31 mouse cellular contexts compared by ENCODE assay signal in genomic region chr7:45992470-45992869, GRCm38 (mm10). TPM values are rescaled to one million over a fixed set of nuclear protein-coding genes. Genes with fewer than 3 reads are reported as not detected.
DNase-seq lines count a peak whose midpoint lies in the region; ATAC-seq and TF ChIP-seq lines count a peak whose summit lies in the region.
"Had no signal": no experiment of that assay in that cellular context is flagged by ENCODE, and none has a peak within 500 bp of the region (broad histone marks: within the 10 kb centered on the region; RNA-seq: fewer than 3 reads in every experiment).

No protein-coding gene starts in this region.

- TF ChIP-seq CTCF in liver, postnatal 0 days (IDR thresholded peaks at IDR 0.05; ENCODE audit: low read depth): no peak
- TF ChIP-seq CTCF in hindbrain, postnatal 0 days (IDR thresholded peaks at IDR 0.05; ENCODE audit: low read depth): no peak

- H3K9me3 ChIP-seq in liver, postnatal 0 days (ENCODE audit: low read length): no peaks in the 10 kb centered on the region
- H3K9me3 ChIP-seq in liver, embryonic 11.5 days (ENCODE audit: control insufficient read depth, low read length): no peaks in the 10 kb centered on the region
- H3K9me3 ChIP-seq in hindbrain, postnatal 0 days (ENCODE audit: low read length): no peaks in the 10 kb centered on the region
- H3K9me3 ChIP-seq: embryonic facial prominence, embryonic 10.5 days; embryonic facial prominence, embryonic 13.5 days; forebrain, embryonic 12.5 days; forebrain, embryonic 15.5 days; hindbrain, embryonic 12.5 days; hindbrain, embryonic 15.5 days had no signal

- H3K4me2 ChIP-seq in liver, postnatal 0 days (ENCODE audit: low read depth, low read length): no peak overlapping the region
- no peak overlapping the region for H3K4me2 ChIP-seq in liver, embryonic 11.5 days
- no peak overlapping the region for H3K4me2 ChIP-seq in hindbrain, postnatal 0 days (ENCODE audit: low read depth, low read length)
- H3K4me2 ChIP-seq: embryonic facial prominence, embryonic 13.5 days; forebrain, embryonic 12.5 days; forebrain, embryonic 15.5 days; heart, embryonic 11.5 days; hindbrain, embryonic 12.5 days; hindbrain, embryonic 15.5 days had no signal

- TF ChIP-seq EP300 in liver, postnatal 0 days (IDR thresholded peaks at IDR 0.05; ENCODE audit: low read depth): no peak

- H3K4me3 ChIP-seq in liver, postnatal 0 days (ENCODE audit: low read depth, low read length): no peak overlapping the region
- H3K4me3 ChIP-seq in liver, embryonic 11.5 days (ENCODE audit: low read depth, low read length): no peak overlapping the region
- no peak overlapping the region for H3K4me3 ChIP-seq in hindbrain, postnatal 0 days (ENCODE audit: low read length)
- H3K4me3 ChIP-seq: embryonic facial prominence, embryonic 10.5 days; embryonic facial prominence, embryonic 13.5 days; erythroblast, embryonic 14.5 days; forebrain, embryonic 12.5 days; forebrain, embryonic 15.5 days; hindbrain, embryonic 12.5 days; hindbrain, embryonic 15.5 days had no signal

- ATAC-seq in liver, postnatal 0 days: peak; percentile 82
- no peak for ATAC-seq in liver, embryonic 11.5 days (replicated peaks; ENCODE audit: low FRiP score)
- peak; percentile 86 for ATAC-seq in megakaryocyte progenitor cell, adult 5-6 weeks (replicated peaks; ENCODE audit: poor library complexity)
- no peak for ATAC-seq in hindbrain, postnatal 0 days
- no peak for ATAC-seq in cerebellum, adult (ENCODE audit: insufficient number of reproducible peaks, low FRiP score, low TSS enrichment)
- ATAC-seq: forebrain, embryonic 15.5 days; Patski had no signal

- no peak overlapping the region for H3K27ac ChIP-seq in liver, postnatal 0 days (ENCODE audit: low read depth)
- no peak overlapping the region for H3K27ac ChIP-seq in liver, embryonic 11.5 days (ENCODE audit: low read depth, low read length)
- no peak overlapping the region for H3K27ac ChIP-seq in hindbrain, postnatal 0 days
- H3K27ac ChIP-seq: embryonic facial prominence, embryonic 10.5 days; embryonic facial prominence, embryonic 13.5 days; forebrain, embryonic 12.5 days; forebrain, embryonic 15.5 days; hindbrain, embryonic 12.5 days; hindbrain, embryonic 15.5 days had no signal

- H3K36me3 ChIP-seq in liver, postnatal 0 days (replicated peaks; ENCODE audit: insufficient read depth, low read length): peaks cover 12% of the 10 kb centered on the region; the same call in 1 of the 2 replicates
- H3K36me3 ChIP-seq in liver, embryonic 11.5 days (ENCODE audit: control insufficient read depth, insufficient read depth, low read length): no peaks in the 10 kb centered on the region
- no peaks in the 10 kb centered on the region for H3K36me3 ChIP-seq in hindbrain, postnatal 0 days (ENCODE audit: insufficient read depth, low read length)
- H3K36me3 ChIP-seq: embryonic facial prominence, embryonic 10.5 days; embryonic facial prominence, embryonic 13.5 days; forebrain, embryonic 12.5 days; forebrain, embryonic 15.5 days; hindbrain, embryonic 12.5 days; hindbrain, embryonic 15.5 days had no signal

- H3K9ac ChIP-seq in liver, postnatal 0 days (replicated peaks): no peak overlapping the region
- no peak overlapping the region for H3K9ac ChIP-seq in liver, embryonic 11.5 days (ENCODE audit: low read depth, low read length)
- H3K9ac ChIP-seq in hindbrain, postnatal 0 days (replicated peaks; ENCODE audit: low read length): no peak overlapping the region
- H3K9ac ChIP-seq: embryonic facial prominence, embryonic 13.5 days; forebrain, embryonic 12.5 days; forebrain, embryonic 15.5 days; hindbrain, embryonic 12.5 days; hindbrain, embryonic 15.5 days had no signal

- no peaks in the 10 kb centered on the region for H3K27me3 ChIP-seq in liver, postnatal 0 days (ENCODE audit: insufficient read depth, low read length)
- no peaks in the 10 kb centered on the region for H3K27me3 ChIP-seq in liver, embryonic 11.5 days (replicated peaks; ENCODE audit: control insufficient read depth, insufficient read depth, low read length)
- no peaks in the 10 kb centered on the region for H3K27me3 ChIP-seq in hindbrain, postnatal 0 days (ENCODE audit: insufficient read depth, low read length)
- H3K27me3 ChIP-seq: forebrain, embryonic 15.5 days; hindbrain, embryonic 12.5 days; hindbrain, embryonic 15.5 days had no signal

- DNase-seq in liver, postnatal 0 days: peak; percentile 44
- DNase-seq in liver, embryonic 11.5 days (ENCODE audit: low spot score): no peak
- peak; percentile 43 for DNase-seq in NIH3T3 (ENCODE audit: low read depth)
- peak; percentile 9 for DNase-seq in c-Kit-positive CD71-negative TER-119-negative erythroid progenitor cells, embryonic 14.5 days (ENCODE audit: low read depth)
- no peak for DNase-seq in adrenal gland, postnatal 14 days
- no peak for DNase-seq in hindbrain, postnatal 0 days (ENCODE audit: low spot score)
- DNase-seq: adrenal gland, adult 8-10 months; adrenal gland, postnatal 36 days; cerebellum, adult 11-12 months; cerebellum, adult 8-10 months; cerebellum, postnatal 10 days; cerebellum, postnatal 36 days; embryo, embryonic 11 days; gastrocnemius, postnatal 36 days; heart, adult 11 months had no signal

- H3K4me1 ChIP-seq in liver, postnatal 0 days (ENCODE audit: insufficient read depth): no peaks in the 10 kb centered on the region
- no peaks in the 10 kb centered on the region for H3K4me1 ChIP-seq in liver, embryonic 11.5 days (replicated peaks; ENCODE audit: control insufficient read depth, insufficient read depth, low read length)
- H3K4me1 ChIP-seq in hindbrain, postnatal 0 days (ENCODE audit: insufficient read depth, low read length): no peaks in the 10 kb centered on the region
- H3K4me1 ChIP-seq: embryonic facial prominence, embryonic 10.5 days; embryonic facial prominence, embryonic 13.5 days; forebrain, embryonic 12.5 days; forebrain, embryonic 15.5 days; hindbrain, embryonic 12.5 days; hindbrain, embryonic 15.5 days had no signal

- WGBS in liver, postnatal 0 days (ENCODE audit: insufficient replicate concordance): 45% methylated on average over 8 of the region's 8 CpGs
- 66% methylated on average over 8 of the region's 8 CpGs for WGBS in liver, embryonic 11.5 days
- WGBS in hindbrain, postnatal 0 days: 91% methylated on average over 8 of the region's 8 CpGs

RNA-seq across cellular contexts. Expression of gene Abcc6, which starts 37.6 kb away (rescaled TPM):
- polyA plus RNA-seq in liver, postnatal 0 days (2015; fragmentation: Nextera tagmentation; extraction: Ambion mirVana): 9.9 and 10.8 TPM in 2 replicates
- 5.2 and 5.4 TPM in 2 replicates for polyA plus RNA-seq in liver, embryonic 11.5 days (2014; fragmentation: Nextera tagmentation; extraction: Ambion mirVana)
- not detected in 2 replicates for total RNA-seq in megakaryocyte progenitor cell, adult 5-6 weeks (2015)
- total RNA-seq in megakaryocyte progenitor cell, adult 5-6 weeks (2017): not detected in 2 replicates
- 0.90 and 15.1 TPM in 2 replicates for total RNA-seq in adrenal gland, postnatal 14 days (2021)
- total RNA-seq in hindbrain, postnatal 0 days (2014; rRNA removed): 0.58 and 1.2 TPM in 2 replicates
- 0.55 and 0.64 TPM in 2 replicates for polyA plus RNA-seq in hindbrain, postnatal 0 days (2015; fragmentation: Nextera tagmentation; extraction: Ambion mirVana)
- total RNA-seq: gastrocnemius, postnatal 36 days; heart, adult 8-10 months; heart, postnatal 25 days; hematopoietic stem cell, adult 5-6 weeks had no signal
- polyA plus RNA-seq: embryonic facial prominence, embryonic 10.5 days; heart, embryonic 14.5 days; heart, postnatal 0 days had no signal

RNA-seq across cellular contexts. Expression of gene Nomo1, which starts 41.0 kb away (rescaled TPM):
- 18.4 and 19.9 TPM in 2 replicates for polyA plus RNA-seq in liver, postnatal 0 days (2015; fragmentation: Nextera tagmentation; extraction: Ambion mirVana)
- polyA plus RNA-seq in liver, embryonic 11.5 days (2014; fragmentation: Nextera tagmentation; extraction: Ambion mirVana): 45.5 and 47.6 TPM in 2 replicates
- 38.6 and 39.3 TPM in 2 replicates for total RNA-seq in megakaryocyte progenitor cell, adult 5-6 weeks (2015)
- total RNA-seq in megakaryocyte progenitor cell, adult 5-6 weeks (2017): 53.2 and 57.4 TPM in 2 replicates
- total RNA-seq in adrenal gland, postnatal 14 days (2021): 53.0 and 60.3 TPM in 2 replicates
- 53.6 and 61.5 TPM in 2 replicates for total RNA-seq in hindbrain, postnatal 0 days (2014; rRNA removed)
- polyA plus RNA-seq in hindbrain, postnatal 0 days (2015; fragmentation: Nextera tagmentation; extraction: Ambion mirVana): 36.9 and 37.9 TPM in 2 replicates

Comparison
In these comparisons a context has a peak if more than half of its experiments do, and no peak if none do; other contexts are left out.
1. ATAC-seq: peak in liver, postnatal 0 days (single experiment) and megakaryocyte progenitor cell, adult 5-6 weeks (single experiment); none in liver, embryonic 11.5 days (single experiment), hindbrain, postnatal 0 days (single experiment) and cerebellum, adult (single experiment).
2. DNase-seq: peak in liver, postnatal 0 days (single experiment), NIH3T3 (single experiment) and c-Kit-positive CD71-negative TER-119-negative erythroid progenitor cells, embryonic 14.5 days (single experiment); none in liver, embryonic 11.5 days (single experiment), adrenal gland, postnatal 14 days (single experiment) and hindbrain, postnatal 0 days (single experiment).